Mouse (Mus musculus): ENCODE data around the gene Prss35.

Prss35 gene

GRCm38 (mm10) chr9:86799099-86799498, 55.6 kb downstream of the Prss35 start:
- DNase-seq (ENCODE audit: low spot score), result no peak

GRCm38 (mm10) chr9:86800600-86801163, 57.2 kb downstream of the Prss35 start:
- no peak for DNase-seq (ENCODE audit: low spot score)

All from urinary bladder, postnatal 25 days (tissue).